Mouse (Mus musculus): ENCODE results near the gene Tesmin.

Gene Tesmin

GRCm38 (mm10) chr19:3392384-3392783 lies 3.7 kb downstream of the Tesmin start:
- CTCF ChIA-PET: no interaction called here

GRCm38 (mm10) chr19:3394216-3394615 lies 5.6 kb downstream of the Tesmin start:
- CTCF ChIA-PET: no interaction called here

GRCm38 (mm10) chr19:3400057-3400456 lies 11.4 kb downstream of the Tesmin start:
- CTCF ChIA-PET: no interaction called here

GRCm38 (mm10) chr19:3401504-3401903 lies 12.8 kb downstream of the Tesmin start:
- CTCF ChIA-PET: no interaction called here

- CTCF ChIA-PET: no interaction called here
Observed at GRCm38 (mm10) chr19:3401943-3402342, 13.3 kb downstream of the Tesmin start.

- CTCF ChIA-PET: no interaction called here
Observed at GRCm38 (mm10) chr19:3402390-3402789, 13.7 kb downstream of the Tesmin start.

GRCm38 (mm10) chr19:3404030-3404429 lies 15.4 kb downstream of the Tesmin start:
- CTCF ChIA-PET: no interaction called here

GRCm38 (mm10) chr19:3405531-3406281 lies 17.0 kb downstream of the Tesmin start:
- CTCF ChIA-PET: no interaction called here

- CTCF ChIA-PET: no interaction called here
Observed at GRCm38 (mm10) chr19:3414268-3414733, 25.6 kb downstream of the Tesmin start, which contains the start of gene Gal. Gene Gal, minus strand, starts transcription at chr19:3414544.

GRCm38 (mm10) chr19:3419251-3419650 lies 30.6 kb downstream of the Tesmin start:
- CTCF ChIA-PET: no interaction called here

- CTCF ChIA-PET: no interaction called here
Observed at GRCm38 (mm10) chr19:3422488-3422887, 33.8 kb downstream of the Tesmin start.

GRCm38 (mm10) chr19:3422981-3423380 lies 34.3 kb downstream of the Tesmin start:
- CTCF ChIA-PET: no interaction called here

- CTCF ChIA-PET: no interaction called here
Observed at GRCm38 (mm10) chr19:3424214-3424613, 35.6 kb downstream of the Tesmin start.

GRCm38 (mm10) chr19:3428057-3428830 lies 39.6 kb downstream of the Tesmin start:
- CTCF ChIA-PET: no interaction called here

- CTCF ChIA-PET: no interaction called here
Observed at GRCm38 (mm10) chr19:3429156-3429816, 40.6 kb downstream of the Tesmin start.

GRCm38 (mm10) chr19:3431066-3431465 lies 42.4 kb downstream of the Tesmin start:
- CTCF ChIA-PET: no interaction called here

GRCm38 (mm10) chr19:3431969-3432368 lies 43.3 kb downstream of the Tesmin start:
- CTCF ChIA-PET: no interaction called here

GRCm38 (mm10) chr19:3434124-3434523 lies 45.5 kb downstream of the Tesmin start:
- CTCF ChIA-PET: no interaction called here

GRCm38 (mm10) chr19:3434641-3435040 lies 46.0 kb downstream of the Tesmin start:
- CTCF ChIA-PET: no interaction called here

GRCm38 (mm10) chr19:3435824-3436223 lies 47.2 kb downstream of the Tesmin start:
- CTCF ChIA-PET: no interaction called here

GRCm38 (mm10) chr19:3436840-3437239 lies 48.2 kb downstream of the Tesmin start:
- CTCF ChIA-PET: no interaction called here

GRCm38 (mm10) chr19:3437980-3438379 lies 49.3 kb downstream of the Tesmin start:
- CTCF ChIA-PET: no interaction called here

GRCm38 (mm10) chr19:3440667-3441066 lies 52.0 kb downstream of the Tesmin start:
- CTCF ChIA-PET: no interaction called here
